Mouse (Mus musculus): ENCODE measurements around the gene Msi2. TPM values are rescaled to one million over a fixed set of nuclear protein-coding genes. Genes with fewer than 3 reads are reported as not detected.

Gene Msi2
- total RNA-seq, 4 experiments from 2014 or later: 158 to 319 (median 228) TPM

GRCm38 (mm10) chr11:88307616-88308543 lies 410.4 kb downstream of the Msi2 start:
- DNase-seq: no peak

DNA sequence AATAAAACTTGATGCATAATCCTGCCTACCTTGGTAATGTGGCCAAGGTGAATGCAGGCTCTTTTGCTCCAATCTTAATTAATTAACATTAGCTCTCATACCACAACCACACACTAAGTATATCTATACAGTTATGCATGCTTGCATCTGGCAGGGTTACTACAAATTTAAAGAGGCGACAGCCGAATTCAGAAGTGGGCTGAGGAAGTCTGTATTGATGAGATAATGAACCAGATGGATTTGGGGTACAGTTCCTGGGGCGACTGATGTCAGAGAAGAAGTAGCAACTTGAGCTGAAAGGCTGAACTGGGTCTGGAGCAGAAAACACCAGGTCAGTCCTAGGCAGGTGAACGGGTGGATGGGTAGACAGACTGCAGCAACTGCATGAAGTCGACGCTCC lies 412.6 kb downstream of the Msi2 start:
- DNase-seq: no peak

DNA sequence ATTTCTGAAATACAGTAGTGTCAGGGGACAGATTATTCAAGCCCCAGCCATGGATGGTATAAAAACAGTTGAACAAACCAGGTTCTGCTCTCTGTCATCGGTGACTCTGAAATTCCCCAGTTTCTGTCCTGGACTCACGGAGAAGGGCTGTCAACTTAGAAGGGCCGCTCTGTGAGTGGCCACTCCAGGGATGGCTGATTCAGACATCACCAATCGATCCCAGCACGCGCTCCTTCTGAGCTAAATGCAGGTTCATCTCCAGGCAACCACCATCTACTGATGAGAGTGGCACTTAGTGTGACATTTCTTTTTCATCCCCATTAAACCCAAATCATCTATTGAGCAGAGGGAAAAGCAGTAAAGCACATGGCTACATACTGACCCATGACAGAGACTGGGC lies 416.7 kb downstream of the Msi2 start:
- DNase-seq: no peak

DNA sequence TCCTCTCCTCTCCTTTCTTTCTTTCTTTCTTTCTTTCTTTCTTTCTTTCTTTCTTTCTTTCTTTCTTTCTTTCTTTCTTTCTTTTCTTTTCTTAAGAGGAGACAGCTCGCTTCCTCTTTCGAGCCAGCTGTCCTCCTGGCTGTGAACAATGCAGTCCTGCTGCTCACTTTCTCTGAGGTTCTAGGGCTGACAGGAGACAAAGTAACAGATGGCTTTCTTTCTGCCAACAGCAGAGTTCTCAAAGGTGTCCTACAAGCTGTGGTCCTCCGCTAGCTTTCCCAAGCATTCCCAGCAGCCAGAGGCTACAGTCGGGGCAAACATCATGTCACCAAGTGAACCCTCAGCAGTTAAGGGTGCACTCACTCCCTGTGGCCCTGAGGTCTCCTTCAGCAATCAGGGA lies 419.0 kb downstream of the Msi2 start:
- no peak for DNase-seq

- DNase-seq: no peak
Observed at GRCm38 (mm10) chr11:88297526-88297925, 420.8 kb downstream of the Msi2 start.

DNA sequence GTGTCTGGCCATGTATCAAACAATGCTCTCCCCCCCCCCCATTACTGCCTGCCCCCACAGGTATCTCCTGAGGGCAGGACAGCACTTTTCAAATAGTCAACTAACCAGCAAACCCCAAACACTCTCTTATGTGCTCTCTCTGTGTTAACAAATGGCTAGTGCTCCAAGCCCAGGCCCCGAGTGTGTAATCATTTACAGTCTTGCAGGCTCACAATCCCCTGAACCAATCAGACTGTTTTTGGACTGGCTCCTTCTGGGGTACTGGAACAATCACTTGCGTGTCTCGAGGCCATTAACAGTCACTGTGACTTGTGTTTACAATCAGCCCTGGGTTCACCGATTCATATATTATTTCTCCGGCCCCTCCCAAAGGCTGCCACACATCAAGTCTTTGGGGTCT lies 423.0 kb downstream of the Msi2 start:
- DNase-seq: no peak

- no peak for DNase-seq
Observed at GRCm38 (mm10) chr11:88294394-88294710, 424.0 kb downstream of the Msi2 start.

GRCm38 (mm10) chr11:88293631-88294393 lies 424.5 kb downstream of the Msi2 start, which contains the start of gene Ccdc182:
Gene Ccdc182, plus strand, starts transcription at chr11:88294058.
- DNase-seq: no peak

DNA sequence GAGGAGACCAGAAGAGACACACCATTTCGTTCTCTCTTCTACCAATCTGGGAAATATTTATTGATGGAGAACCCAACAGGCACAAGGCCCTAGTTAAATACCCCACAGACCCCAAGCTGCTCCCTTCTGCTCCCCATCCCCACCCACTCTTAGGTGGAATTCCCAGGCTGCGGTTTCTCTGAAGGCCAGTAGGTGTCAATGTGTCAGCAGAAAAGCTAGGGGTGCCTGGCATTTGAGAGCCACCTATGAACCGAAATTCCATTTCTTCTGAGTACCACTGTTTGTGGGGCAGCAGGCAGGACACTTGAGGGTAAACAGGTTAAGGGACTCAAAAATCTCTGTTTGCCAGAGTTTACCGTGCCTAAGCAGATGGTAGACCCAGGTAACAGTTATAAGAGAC lies 426.6 kb downstream of the Msi2 start:
- DNase-seq: no peak

GRCm38 (mm10) chr11:88291245-88291644 lies 427.1 kb downstream of the Msi2 start:
- DNase-seq: no peak

Small RNAs within 50 kb of the gene (microRNA-seq; reads per million reads assigned to microRNA genes)
- 0 to 2.7 reads per million in 2 experiments for gene Mir378b

Other genes starting within 250 kb of the Msi2 start
- gene Akap1, start 146.1 kb upstream of the Msi2 start, total RNA-seq (2022): 100 to 1,000 TPM; 102 to 124 (median 117) TPM
- gene Scpep1, start 237.0 kb upstream of the Msi2 start, total RNA-seq (2022): 100 to 1,000 TPM; 128 to 260 (median 184) TPM
- gene Elobl, start 248.4 kb upstream of the Msi2 start, total RNA-seq (2022): not detected